Comparison of ENCODE assay signal across 17 mouse cellular contexts in the genomic region with DNA sequence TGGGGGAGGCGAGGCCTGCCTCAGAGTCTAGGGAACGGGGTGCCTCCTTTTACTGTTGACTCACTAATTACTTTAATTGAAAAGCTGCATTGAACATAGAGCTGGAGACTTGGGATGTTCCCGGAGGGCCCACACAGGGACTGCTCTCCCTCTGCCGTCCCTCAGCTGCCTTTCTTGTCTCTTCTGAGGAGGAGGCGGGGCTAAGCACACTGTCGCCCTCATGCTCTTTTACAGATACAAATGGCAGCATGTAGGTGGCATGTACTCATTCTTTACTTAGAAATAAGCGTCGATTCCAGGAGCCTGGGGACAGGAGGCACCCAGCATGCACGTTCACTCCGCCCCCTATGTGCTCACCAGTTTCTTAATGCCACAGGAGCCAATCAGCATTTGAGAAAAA. TPM values are rescaled to one million over a fixed set of nuclear protein-coding genes. Genes with fewer than 3 reads are reported as not detected.
DNase-seq lines count a peak whose midpoint lies in the region; ATAC-seq and TF ChIP-seq lines count a peak whose summit lies in the region.
"Had no signal": no experiment of that assay in that cellular context is flagged by ENCODE, and none has a peak within 500 bp of the region (broad histone marks: within the 10 kb centered on the region; RNA-seq: fewer than 3 reads in every experiment).

No protein-coding gene starts in this region.

- no peak overlapping the region for H3K4me2 ChIP-seq in hindbrain, embryonic 13.5 days
- no peak overlapping the region for H3K4me2 ChIP-seq in hindbrain, embryonic 16.5 days (ENCODE audit: low read length)
- H3K4me2 ChIP-seq in midbrain, embryonic 11.5 days = no peak overlapping the region
- H3K4me2 ChIP-seq in midbrain, embryonic 16.5 days (ENCODE audit: low read length) = no peak overlapping the region
- no peak overlapping the region for H3K4me2 ChIP-seq in intestine, postnatal 0 days (replicated peaks; ENCODE audit: low read depth)
- H3K4me2 ChIP-seq: heart, embryonic 11.5 days; limb, embryonic 15.5 days; midbrain, embryonic 12.5 days had no signal

- ATAC-seq in hindbrain, embryonic 13.5 days (ENCODE audit: low FRiP score) = no peak
- ATAC-seq in hindbrain, embryonic 16.5 days = no peak
- no peak for ATAC-seq in midbrain, embryonic 11.5 days (ENCODE audit: low FRiP score)
- no peak for ATAC-seq in midbrain, embryonic 16.5 days
- no peak for ATAC-seq in intestine, postnatal 0 days
- ATAC-seq: liver, postnatal 0 days had no signal

- WGBS in hindbrain, embryonic 13.5 days = 28% methylated on average over 10 of the region's 10 CpGs
- WGBS in hindbrain, embryonic 16.5 days = 25% methylated on average over 10 of the region's 10 CpGs
- WGBS in midbrain, embryonic 11.5 days = 40% methylated on average over 10 of the region's 10 CpGs
- WGBS in midbrain, embryonic 16.5 days = 31% methylated on average over 10 of the region's 10 CpGs
- 64% methylated on average over 10 of the region's 10 CpGs for WGBS in intestine, postnatal 0 days

- peaks cover 26% of the 10 kb centered on the region for H3K4me1 ChIP-seq in hindbrain, embryonic 13.5 days (replicated peaks)
- H3K4me1 ChIP-seq in hindbrain, embryonic 16.5 days (ENCODE audit: control insufficient read depth, insufficient read depth, low read depth, low read length) = peaks cover 8% of the 10 kb centered on the region
- H3K4me1 ChIP-seq in midbrain, embryonic 11.5 days (ENCODE audit: control insufficient read depth, insufficient read depth, low read length) = peaks cover 6% of the 10 kb centered on the region; the same call in 1 of the 2 replicates
- H3K4me1 ChIP-seq in midbrain, embryonic 16.5 days (ENCODE audit: control insufficient read depth, insufficient read depth, low read length) = peaks cover 2% of the 10 kb centered on the region; the same call in 1 of the 2 replicates
- H3K4me1 ChIP-seq in intestine, postnatal 0 days (replicated peaks; ENCODE audit: control insufficient read depth, insufficient read depth, low read length) = no peaks in the 10 kb centered on the region

- H3K27me3 ChIP-seq in hindbrain, embryonic 13.5 days = no peaks in the 10 kb centered on the region
- no peaks in the 10 kb centered on the region for H3K27me3 ChIP-seq in hindbrain, embryonic 16.5 days (replicated peaks; ENCODE audit: control insufficient read depth, insufficient read depth, low read length)
- H3K27me3 ChIP-seq in midbrain, embryonic 11.5 days (ENCODE audit: control insufficient read depth, insufficient read depth, low read length) = no peaks in the 10 kb centered on the region
- no peaks in the 10 kb centered on the region for H3K27me3 ChIP-seq in midbrain, embryonic 16.5 days (ENCODE audit: control insufficient read depth, insufficient read depth, low read depth, low read length)
- no peaks in the 10 kb centered on the region for H3K27me3 ChIP-seq in intestine, postnatal 0 days (replicated peaks; ENCODE audit: control insufficient read depth, insufficient read depth, low read length)
- H3K27me3 ChIP-seq: CH12.LX; limb, embryonic 15.5 days had no signal

- DNase-seq in midbrain, embryonic 11.5 days (ENCODE audit: low spot score, missing footprints) = peak; percentile 77
- DNase-seq in brain, embryonic 14.5 days (ENCODE audit: low read depth) = peak; percentile 67
- peak; percentile 17 for DNase-seq in c-Kit-positive CD71-positive TER-119-positive erythroid progenitor cells, embryonic 14.5 days (ENCODE audit: low spot score)
- no peak for DNase-seq in gastrocnemius, postnatal 10 days
- DNase-seq: adrenal gland, postnatal 14 days; cerebellum, postnatal 14 days; gastrocnemius, postnatal 36 days; liver, postnatal 0 days; lung, postnatal 36 days had no signal

- H3K4me3 ChIP-seq in hindbrain, embryonic 13.5 days = no peak overlapping the region
- no peak overlapping the region for H3K4me3 ChIP-seq in hindbrain, embryonic 16.5 days (ENCODE audit: low read length)
- H3K4me3 ChIP-seq in midbrain, embryonic 11.5 days (ENCODE audit: low read depth, low read length) = no peak overlapping the region
- no peak overlapping the region for H3K4me3 ChIP-seq in midbrain, embryonic 16.5 days (ENCODE audit: low read depth, low read length)
- H3K4me3 ChIP-seq in intestine, postnatal 0 days (ENCODE audit: low read depth, low read length) = no peak overlapping the region
- H3K4me3 ChIP-seq: limb, embryonic 15.5 days; midbrain, embryonic 12.5 days had no signal

- no peak overlapping the region for H3K27ac ChIP-seq in hindbrain, embryonic 13.5 days
- no peak overlapping the region for H3K27ac ChIP-seq in hindbrain, embryonic 16.5 days (ENCODE audit: low read depth, low read length)
- H3K27ac ChIP-seq in midbrain, embryonic 11.5 days (ENCODE audit: low read depth, low read length) = no peak overlapping the region
- no peak overlapping the region for H3K27ac ChIP-seq in midbrain, embryonic 16.5 days (ENCODE audit: low read length)
- H3K27ac ChIP-seq in intestine, postnatal 0 days (ENCODE audit: low read depth, low read length) = no peak overlapping the region
- H3K27ac ChIP-seq: limb, embryonic 15.5 days; midbrain, embryonic 12.5 days had no signal

- no peaks in the 10 kb centered on the region for H3K9me3 ChIP-seq in hindbrain, embryonic 13.5 days
- no peaks in the 10 kb centered on the region for H3K9me3 ChIP-seq in hindbrain, embryonic 16.5 days (ENCODE audit: control insufficient read depth, low read length)
- no peaks in the 10 kb centered on the region for H3K9me3 ChIP-seq in midbrain, embryonic 11.5 days (ENCODE audit: control insufficient read depth, low read length)
- H3K9me3 ChIP-seq in midbrain, embryonic 16.5 days (replicated peaks; ENCODE audit: control insufficient read depth, low read length, poor library complexity, severe bottlenecking) = no peaks in the 10 kb centered on the region
- H3K9me3 ChIP-seq in intestine, postnatal 0 days (ENCODE audit: control insufficient read depth) = no peaks in the 10 kb centered on the region
- H3K9me3 ChIP-seq: limb, embryonic 15.5 days; midbrain, embryonic 12.5 days had no signal

- no peaks in the 10 kb centered on the region for H3K36me3 ChIP-seq in hindbrain, embryonic 13.5 days
- H3K36me3 ChIP-seq in hindbrain, embryonic 16.5 days (ENCODE audit: control insufficient read depth, insufficient read depth, low read length) = no peaks in the 10 kb centered on the region
- H3K36me3 ChIP-seq in midbrain, embryonic 11.5 days (ENCODE audit: control insufficient read depth, insufficient read depth, low read length) = no peaks in the 10 kb centered on the region
- H3K36me3 ChIP-seq in midbrain, embryonic 16.5 days (ENCODE audit: control insufficient read depth, insufficient read depth, low read length) = no peaks in the 10 kb centered on the region
- no peaks in the 10 kb centered on the region for H3K36me3 ChIP-seq in intestine, postnatal 0 days (ENCODE audit: control insufficient read depth, insufficient read depth)
- H3K36me3 ChIP-seq: midbrain, embryonic 12.5 days had no signal

- TF ChIP-seq CTCF in brain, embryonic 14.5 days (IDR thresholded peaks at IDR 0.05; ENCODE audit: borderline replicate concordance, extremely low read depth, insufficient read depth, insufficient read length) = no peak
- no peak for TF ChIP-seq CTCF in intestine, postnatal 0 days (IDR thresholded peaks at IDR 0.05; ENCODE audit: low read depth)

- no peak for TF ChIP-seq POLR2A in brain, embryonic 14.5 days (IDR thresholded peaks at IDR 0.05; ENCODE audit: borderline replicate concordance, extremely low read depth, insufficient read depth, insufficient read length, poor library complexity, severe bottlenecking)

- 0 out of 2 replicates have a peak overlapping the region, but pooled peaks have one; percentile 11 for H3K9ac ChIP-seq in hindbrain, embryonic 13.5 days
- no peak overlapping the region; the same call in 1 of the 2 replicates for H3K9ac ChIP-seq in hindbrain, embryonic 16.5 days (ENCODE audit: low read depth, low read length)
- H3K9ac ChIP-seq in midbrain, embryonic 11.5 days (ENCODE audit: low read length) = no peak overlapping the region
- H3K9ac ChIP-seq in midbrain, embryonic 16.5 days (ENCODE audit: low read depth, low read length) = no peak overlapping the region
- no peak overlapping the region for H3K9ac ChIP-seq in intestine, postnatal 0 days (ENCODE audit: low read depth, low read length)
- H3K9ac ChIP-seq: limb, embryonic 15.5 days; liver, postnatal 0 days; midbrain, embryonic 12.5 days had no signal

RNA-seq across cellular contexts. Expression of a gene that starts 39.2 kb away (rescaled TPM):
- 12.1 and 13.5 TPM in 2 replicates for polyA plus RNA-seq in hindbrain, embryonic 13.5 days (2015; fragmentation: Nextera tagmentation; extraction: Ambion mirVana)
- 12.6 and 13.2 TPM in 2 replicates for polyA plus RNA-seq in hindbrain, embryonic 16.5 days (2015; fragmentation: Nextera tagmentation; extraction: Ambion mirVana)
- polyA plus RNA-seq in midbrain, embryonic 11.5 days (2014; fragmentation: Nextera tagmentation; extraction: Ambion mirVana) = 6.7 and 8.1 TPM in 2 replicates
- 12.8 and 13.5 TPM in 2 replicates for polyA plus RNA-seq in midbrain, embryonic 16.5 days (2015; fragmentation: Nextera tagmentation; extraction: Ambion mirVana)
- polyA plus RNA-seq in brain, embryonic 14.5 days (2012; rRNA removed) = 16.8 and 21.8 TPM in 2 replicates
- polyA plus RNA-seq in intestine, postnatal 0 days (2015; fragmentation: Nextera tagmentation; extraction: Ambion mirVana) = 15.3 and 16.7 TPM in 2 replicates
- total RNA-seq in gastrocnemius, postnatal 10 days (2021) = 10 to 100 TPM; 12.2 to 15.3 TPM
